Mouse (Mus musculus) layer of hippocampus, postnatal 25 days (tissue): ENCODE data around the gene Trpm8. TPM values are rescaled to one million over a fixed set of nuclear protein-coding genes. Genes with fewer than 3 reads are reported as not detected.
A peak's percentile ranks its signal among the peaks of the same experiment; 100 is the strongest.

ENCODE experiments used
- DNase-seq, 2 experiments: peaks; one replicate each; pipeline ENCODE4 v3.0.0; 2022; ENCODE audit warnings: mixed read lengths in 2 of 2, low spot score in 1 of 2; ENCODE audit errors: extremely low spot score in 1 of 2
- total RNA-seq, 2 experiments: library from RNA; stranded (reverse); gene quantifications; 2 replicates each; pipeline ENCODE4 v1.2.3; 2021

The Trpm8 gene
- under 1 TPM; 0.12 TPM for total RNA-seq

DNA sequence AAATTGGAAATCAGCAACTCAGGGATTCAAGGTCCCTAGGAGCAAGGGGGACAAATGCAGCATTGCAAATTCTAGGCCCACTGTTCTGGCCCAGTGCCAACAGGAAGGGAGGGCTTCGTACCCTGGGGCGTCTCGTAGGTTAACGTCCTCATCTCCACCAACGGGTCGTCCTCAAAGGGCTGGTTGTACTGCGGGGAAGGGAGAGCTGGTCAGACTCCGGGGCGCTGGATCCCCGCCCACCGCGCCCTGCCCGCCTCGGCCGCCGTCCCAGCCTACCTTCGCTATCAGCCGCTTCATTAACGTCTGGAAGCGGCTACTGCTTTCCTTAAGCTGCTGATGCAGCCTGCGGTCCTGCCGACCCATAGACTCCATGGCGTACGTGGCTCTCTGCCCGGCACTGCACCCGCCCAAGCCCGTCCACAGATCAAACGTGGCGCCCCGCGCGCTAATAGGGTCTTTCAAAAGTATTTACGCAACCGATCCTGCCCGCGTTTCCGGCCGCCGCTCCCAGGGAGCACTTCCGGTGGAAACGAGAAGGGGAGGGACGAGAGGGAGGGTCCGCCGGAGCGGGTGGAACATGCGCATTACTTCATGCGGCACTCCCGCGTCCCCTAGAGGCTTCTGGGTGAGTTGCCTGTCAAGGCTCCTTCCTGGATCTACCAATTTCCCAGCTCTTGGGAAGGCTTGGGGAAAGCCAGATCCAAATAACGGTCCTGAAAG, at the start of gene Trpm8, which contains the start of gene Hjurp:
TSS of gene Trpm8 (plus strand) at position 564 of the 720 bp plus-strand sequence.
TSS of gene Hjurp (minus strand) at position 536 of the 720 bp plus-strand sequence.
- peak; percentile 100 for DNase-seq

DNA sequence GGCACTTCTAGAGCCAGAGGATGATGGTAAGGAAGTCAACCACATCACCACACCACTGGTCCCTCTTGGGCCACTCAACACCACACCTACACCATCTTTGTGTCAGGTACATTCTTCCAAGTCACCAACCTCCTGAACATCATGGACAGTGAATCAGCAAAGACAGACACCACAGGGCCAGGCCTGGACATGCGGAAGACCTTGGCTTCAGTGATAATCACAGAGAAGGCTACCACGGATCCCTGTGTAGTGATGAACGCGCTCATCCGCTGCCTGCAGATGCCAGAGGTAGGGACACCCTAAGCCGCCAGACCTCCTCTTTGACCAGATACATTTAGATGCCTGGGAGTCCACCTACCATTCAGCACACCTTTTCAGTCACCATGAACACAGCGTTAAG, 49.3 kb upstream of the Trpm8 start:
- DNase-seq = no peak

DNA sequence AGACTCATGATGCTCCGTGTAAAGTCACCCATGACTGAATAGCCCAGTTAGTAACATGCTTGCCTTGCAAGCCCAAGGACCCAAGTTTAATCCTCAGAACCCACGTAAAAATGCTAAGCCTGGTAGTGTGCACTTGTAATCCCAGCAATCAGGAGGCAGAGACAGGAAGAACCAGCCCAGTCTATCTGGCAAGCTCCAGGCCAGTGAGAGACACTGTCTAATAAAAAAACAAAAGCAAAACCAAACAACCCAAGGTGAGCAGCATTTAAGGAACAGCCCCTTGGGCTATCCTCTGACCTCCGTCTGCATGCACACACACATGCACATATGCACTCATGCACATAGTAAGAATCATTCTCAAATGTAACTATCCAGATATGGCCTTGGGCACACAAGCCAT, 47.9 kb upstream of the Trpm8 start:
- no peak for DNase-seq

- no peak for DNase-seq
Observed at GRCm38 (mm10) chr1:88229986-88230385, 47.5 kb upstream of the Trpm8 start.

GRCm38 (mm10) chr1:88230421-88230820, 47.0 kb upstream of the Trpm8 start:
- no peak for DNase-seq

GRCm38 (mm10) chr1:88230981-88231802, 46.3 kb upstream of the Trpm8 start:
- DNase-seq = no peak

- DNase-seq = no peak
Observed at GRCm38 (mm10) chr1:88231803-88232499, 45.5 kb upstream of the Trpm8 start.

DNA sequence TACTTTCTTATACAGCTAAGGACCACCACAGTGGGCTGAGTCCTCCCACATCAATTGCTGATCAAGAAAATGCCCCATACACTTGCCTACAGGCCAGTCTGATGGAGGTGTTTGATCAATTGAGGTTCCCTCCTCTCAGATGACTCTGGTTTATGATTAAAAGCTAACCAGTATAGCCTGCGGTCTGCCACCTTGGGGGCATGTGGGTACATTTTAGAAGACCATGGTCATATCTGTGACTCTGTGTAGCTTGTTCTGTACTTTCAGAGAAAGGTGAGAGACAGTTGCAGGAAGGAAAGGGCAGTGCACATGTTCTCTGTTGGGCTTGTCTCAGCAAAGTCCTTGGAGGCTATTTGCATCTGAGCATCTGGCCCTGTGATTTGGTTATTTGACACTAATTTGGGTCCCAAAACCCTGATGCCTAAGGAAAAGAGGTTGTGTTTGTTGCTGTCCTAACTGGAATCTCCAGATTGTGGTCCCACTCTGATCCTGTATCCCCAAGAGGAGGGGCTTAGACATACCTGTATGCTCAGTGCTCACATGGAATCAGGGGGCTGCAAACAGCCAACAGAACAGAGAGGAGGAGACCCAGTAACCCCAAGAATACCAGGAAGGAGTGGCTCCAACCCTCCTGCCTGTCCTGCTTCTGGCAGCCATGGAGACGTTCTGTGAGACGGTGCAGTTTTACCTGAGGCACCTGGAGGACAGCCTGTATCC, 44.6 kb upstream of the Trpm8 start:
- no peak for DNase-seq

GRCm38 (mm10) chr1:88233421-88234247, 43.8 kb upstream of the Trpm8 start:
- DNase-seq = no peak

DNA sequence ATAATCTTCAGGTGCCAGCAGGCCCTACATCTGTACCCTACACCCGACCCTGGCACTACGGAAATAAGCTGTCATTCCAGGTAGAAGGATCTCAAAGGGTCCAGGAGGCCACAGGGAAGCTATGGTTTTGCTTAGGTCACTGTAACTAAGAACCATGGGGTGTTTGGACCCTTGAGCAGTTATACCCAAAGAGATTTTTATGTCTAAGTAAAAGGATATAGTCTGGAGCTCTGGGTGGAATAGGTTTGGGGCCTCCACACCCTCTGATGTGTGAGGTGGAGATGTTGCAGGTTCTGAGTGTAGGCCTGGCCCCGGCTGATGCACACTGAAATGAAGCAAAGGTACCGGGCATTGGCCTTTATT, 43.2 kb upstream of the Trpm8 start:
- DNase-seq = no peak

GRCm38 (mm10) chr1:88234646-88235045, 42.8 kb upstream of the Trpm8 start:
- DNase-seq = no peak

DNA sequence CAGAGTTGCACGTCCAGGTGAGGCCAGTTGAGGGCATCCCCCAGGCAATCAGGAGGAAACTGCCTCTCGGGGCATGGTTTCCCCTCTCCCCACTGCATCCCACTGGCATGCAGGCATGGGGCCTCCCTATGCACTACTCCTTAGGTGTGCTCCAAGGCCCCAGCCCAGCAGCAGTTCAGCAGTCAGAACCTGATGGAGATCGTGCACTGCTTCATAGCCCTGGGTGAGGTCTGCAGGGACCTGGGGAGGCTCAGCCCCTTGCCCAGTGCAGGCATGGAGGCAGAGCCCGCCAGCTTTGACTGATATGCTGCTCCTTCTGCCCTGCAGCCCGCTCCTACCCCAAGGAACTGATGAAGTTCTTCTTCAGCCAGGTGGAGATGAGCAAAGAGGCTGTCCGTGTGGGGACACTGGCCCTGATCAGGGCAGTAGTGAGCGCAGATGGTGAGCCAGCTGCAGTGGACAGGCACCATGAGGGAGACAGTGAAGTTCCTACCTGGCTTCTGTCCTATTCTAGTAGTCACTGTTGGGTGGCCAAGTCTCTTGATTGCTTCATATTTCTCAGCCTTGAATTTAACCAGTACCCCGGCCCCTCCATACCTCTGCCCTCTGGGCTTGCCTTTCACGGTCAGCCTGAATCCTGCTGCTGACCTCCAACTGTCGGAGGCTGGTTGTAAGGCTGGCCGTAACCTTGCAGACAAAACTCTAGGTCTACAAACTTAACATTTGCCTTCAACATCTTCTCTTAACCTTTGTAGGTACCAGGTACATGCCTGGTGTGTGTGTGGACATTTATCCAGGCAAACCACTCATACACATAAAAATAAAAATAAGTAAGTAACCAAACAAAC, 42.2 kb upstream of the Trpm8 start:
- DNase-seq = no peak

- DNase-seq = no peak
Observed at GRCm38 (mm10) chr1:88235894-88236415, 41.5 kb upstream of the Trpm8 start.

DNA sequence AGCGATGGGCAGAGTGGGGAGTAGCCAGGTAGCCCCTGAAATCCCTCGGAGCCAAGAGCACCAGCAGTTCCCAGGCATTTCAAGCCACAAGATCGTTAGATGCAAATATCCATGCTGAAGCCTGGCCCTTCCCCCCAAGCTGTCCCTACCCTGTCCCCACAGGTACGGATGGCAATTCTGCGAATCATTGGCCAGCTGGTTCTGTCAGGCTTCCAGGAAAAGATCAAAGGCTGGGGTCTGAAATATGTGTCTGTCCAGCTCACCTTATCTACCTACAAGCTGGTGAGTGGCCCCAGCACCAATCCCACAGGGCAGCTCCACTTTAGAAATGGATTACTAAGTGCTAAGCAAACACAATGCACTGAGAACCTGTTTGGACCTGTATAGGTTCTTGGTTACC, 40.1 kb upstream of the Trpm8 start:
- no peak for DNase-seq

DNA sequence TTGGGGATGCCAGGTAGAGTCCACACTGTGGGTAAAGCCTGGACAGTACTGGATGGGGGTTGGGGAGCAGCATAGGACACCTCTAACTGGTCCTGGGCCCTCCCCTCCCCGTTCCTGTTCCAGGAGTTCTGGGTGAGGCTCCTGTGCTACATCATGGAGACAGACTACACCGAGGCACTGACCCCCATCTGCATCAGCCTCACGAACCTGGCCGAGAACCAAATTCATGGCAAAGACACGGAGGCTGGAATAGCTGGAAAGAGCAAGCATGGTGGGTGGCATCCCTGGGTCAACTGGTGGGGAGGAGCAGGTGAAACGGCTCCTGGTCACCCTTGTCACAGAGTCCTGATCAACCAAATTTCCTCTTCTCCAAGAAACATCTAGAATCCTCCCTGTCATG, 38.7 kb upstream of the Trpm8 start:
- DNase-seq = no peak

DNA sequence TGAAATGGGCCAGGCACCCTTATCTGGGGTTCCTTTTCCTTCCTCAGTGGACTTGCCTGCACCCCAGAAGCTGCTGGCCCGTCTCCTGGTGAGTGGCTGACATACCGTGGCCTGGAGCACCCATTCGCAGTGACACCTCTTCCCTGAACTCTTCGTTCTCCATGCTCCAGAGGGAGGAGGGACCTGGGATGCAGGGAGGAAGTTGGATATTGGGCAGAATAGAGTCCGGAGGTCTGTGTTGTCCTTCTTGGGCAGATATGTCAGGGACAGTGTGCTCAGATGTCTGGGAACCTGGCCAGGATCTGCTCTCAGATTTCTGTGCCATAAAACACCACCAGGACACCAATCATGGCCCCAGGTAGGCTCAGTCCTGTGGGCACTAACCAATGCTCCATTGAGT, 37.4 kb upstream of the Trpm8 start:
- DNase-seq = no peak

DNA sequence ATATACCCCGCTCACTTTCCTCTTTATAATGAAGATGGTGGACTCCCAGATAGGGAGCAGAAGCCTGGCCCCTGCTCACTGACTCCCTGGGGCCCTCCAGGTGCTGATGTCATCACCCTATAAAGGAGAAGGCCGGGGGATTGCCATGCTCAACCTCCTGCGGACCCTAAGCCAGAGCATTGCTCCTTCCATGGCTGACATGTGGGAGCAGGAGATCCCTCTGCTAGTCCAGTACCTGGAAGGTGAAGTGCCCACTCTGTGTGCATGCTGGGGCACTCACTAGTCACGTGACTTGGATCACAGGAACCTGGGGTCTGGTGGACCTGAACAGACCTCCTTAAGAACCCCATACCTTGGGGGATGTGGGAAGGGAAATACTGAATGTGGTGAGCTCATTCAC, 36.9 kb upstream of the Trpm8 start:
- no peak for DNase-seq

- no peak for DNase-seq
Observed at GRCm38 (mm10) chr1:88243861-88244260, 33.6 kb upstream of the Trpm8 start.

DNA sequence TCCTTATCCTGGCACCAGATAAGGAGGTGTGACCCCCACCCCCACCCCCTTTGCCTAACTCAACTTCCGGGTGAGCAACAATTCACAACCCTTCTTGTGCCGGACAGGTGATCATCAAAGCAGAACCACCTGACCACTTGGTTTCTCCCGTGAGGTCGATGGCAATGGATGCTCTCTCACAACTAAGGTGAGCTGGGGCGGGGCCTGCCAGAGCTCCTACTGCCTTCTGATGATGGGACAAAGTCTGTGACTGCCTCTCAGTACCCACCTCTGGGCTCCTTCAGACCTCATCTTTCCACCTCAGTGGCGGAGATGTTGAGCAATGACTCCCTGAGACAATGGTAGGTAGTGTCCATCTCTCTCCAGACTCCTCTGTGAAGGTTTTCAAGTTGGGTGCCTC, 31.6 kb upstream of the Trpm8 start:
- DNase-seq = no peak
